Mouse (Mus musculus) layer of hippocampus, adult 9-10 months (tissue): ENCODE measurements around the gene Med11.
A peak's percentile ranks its signal among the peaks of the same experiment; 100 is the strongest.
"Not testable (repeated sequence)": the region's sequence is repeated elsewhere in the genome, so short reads cannot be mapped to it uniquely, and the experiment has no call there.

ENCODE experiments used
- DNase-seq: peaks from one replicate; pipeline ENCODE4 v3.0.0; 2022; ENCODE audit warnings: low spot score

The Med11 gene

DNA sequence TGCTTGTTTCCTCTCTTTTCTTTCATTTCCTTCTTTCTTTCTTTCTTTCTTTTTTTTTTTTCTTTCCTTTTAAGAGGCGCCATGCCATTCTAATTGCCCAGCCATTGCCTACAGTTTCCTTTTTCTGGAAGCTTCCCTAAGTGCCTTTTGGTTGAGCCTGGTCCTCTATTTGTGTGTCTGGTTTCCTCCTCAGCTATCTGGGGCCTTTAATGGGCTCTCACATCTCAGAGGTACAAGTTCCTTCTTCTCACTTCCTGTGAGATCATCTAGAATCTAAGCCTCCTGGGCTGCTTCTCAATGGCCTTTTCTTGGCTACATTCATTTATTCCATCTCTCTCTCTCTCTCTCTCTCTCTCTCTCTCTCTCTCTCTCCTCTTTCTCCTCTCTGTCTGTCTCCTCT, 4.3 kb upstream of the Med11 start:
- DNase-seq: no peak

DNA sequence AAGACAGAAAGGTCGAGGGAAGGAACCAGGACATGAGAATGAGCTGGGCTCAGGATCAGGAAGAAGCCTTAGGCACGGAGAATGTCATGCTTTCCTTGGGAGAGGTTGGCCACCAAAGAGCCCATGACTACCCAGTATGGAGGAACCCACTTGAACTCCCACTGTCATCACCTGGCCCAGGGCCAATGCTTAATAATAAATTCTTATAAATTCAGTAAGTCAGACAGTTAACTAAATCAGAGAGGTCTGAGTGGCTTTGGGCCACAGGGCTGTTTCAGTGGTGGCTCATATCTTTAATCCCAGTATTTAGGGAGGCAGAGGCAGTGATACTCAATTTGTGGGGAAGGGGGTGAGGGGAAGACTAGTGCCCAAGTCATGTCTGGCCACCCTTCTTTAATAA, 793 bp upstream of the Med11 start:
- no peak for DNase-seq

DNA sequence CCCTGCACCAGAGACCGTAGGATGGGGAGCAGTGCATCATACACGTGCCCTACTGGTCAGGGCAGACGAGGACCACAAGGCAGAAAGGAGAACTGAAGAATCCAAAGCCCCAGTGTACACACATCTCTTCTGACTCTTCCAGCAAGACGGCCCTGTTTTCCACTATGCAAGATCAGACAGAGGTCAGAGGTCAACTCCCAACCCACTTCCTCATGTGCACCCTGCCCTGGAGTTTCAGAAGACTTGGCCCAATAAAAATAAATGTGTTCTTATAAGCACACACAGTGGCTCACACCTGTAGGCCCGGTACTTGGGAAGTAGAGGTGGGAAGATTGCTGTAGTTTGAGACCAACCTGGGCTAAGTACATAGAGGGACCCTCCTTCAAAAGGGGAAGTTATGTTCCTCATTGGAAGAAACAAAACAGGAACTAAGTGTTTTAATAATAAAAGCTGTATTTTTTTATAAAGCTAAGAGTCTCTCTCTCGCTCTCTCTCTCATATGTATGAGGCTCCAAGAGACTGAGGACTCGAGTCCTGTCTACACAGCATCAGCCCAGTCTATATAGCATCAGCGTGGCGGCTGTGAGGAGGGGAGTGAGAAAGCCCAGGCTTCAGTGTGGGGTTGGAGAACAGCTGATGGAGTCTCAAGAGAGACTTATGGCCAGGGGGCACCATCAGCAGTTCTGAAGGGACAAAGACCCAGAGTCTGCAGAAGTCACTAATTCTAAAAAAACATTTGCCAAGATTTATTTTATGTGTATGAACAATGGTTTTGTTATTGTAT, 1.7 kb downstream of the Med11 start:
- no peak for DNase-seq

GRCm38 (mm10) chr11:70458688-70459600, 7.2 kb downstream of the Med11 start, which contains the start of gene Zmynd15:
Zmynd15 (plus strand) TSS chr11:70459433.
- DNase-seq: no peak

- DNase-seq: no peak
Observed at GRCm38 (mm10) chr11:70459601-70460101, 7.9 kb downstream of the Med11 start, which contains the start of gene Cxcl16. Cxcl16 (minus strand) TSS chr11:70459984.

DNA sequence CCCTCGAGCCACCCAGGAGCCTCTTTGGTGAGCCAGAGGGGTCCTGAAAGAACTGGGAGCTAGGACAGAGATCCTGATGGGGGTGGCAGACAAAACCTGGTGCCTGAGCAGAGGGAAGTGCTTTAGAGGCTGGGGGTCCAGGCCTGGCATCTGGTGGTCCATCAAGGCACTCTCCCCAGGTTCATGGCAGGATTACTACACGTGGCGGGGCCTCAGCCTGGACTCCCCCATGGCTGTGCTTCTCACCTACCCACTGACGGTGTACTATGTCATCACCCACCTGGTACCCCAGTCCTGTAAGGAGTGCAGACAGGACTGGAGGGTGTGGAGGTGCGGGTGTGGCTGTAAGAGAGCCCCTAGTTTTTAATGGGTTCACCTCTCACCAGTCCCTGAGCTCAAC, 12.3 kb downstream of the Med11 start:
- DNase-seq: no peak

DNA sequence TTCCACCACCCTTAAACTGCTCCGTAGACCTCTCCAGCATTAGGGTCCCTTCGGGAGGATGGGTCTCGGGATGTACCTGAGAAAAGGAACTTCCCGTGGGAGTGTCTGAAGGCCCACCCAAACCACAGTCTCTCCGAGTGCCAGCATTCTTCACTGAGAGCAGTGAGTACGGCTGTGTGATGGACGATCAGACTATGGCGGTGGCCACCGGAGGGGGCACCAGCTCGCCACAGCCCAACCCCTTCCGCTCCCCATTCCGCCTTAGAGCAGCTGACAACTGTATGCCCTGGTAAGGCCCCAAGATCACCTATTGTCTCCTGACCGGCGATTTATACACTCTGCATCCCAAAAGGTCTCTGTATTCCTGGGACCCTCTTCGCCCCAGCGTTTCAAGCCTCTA, 13.5 kb downstream of the Med11 start:
- DNase-seq: no peak

DNA sequence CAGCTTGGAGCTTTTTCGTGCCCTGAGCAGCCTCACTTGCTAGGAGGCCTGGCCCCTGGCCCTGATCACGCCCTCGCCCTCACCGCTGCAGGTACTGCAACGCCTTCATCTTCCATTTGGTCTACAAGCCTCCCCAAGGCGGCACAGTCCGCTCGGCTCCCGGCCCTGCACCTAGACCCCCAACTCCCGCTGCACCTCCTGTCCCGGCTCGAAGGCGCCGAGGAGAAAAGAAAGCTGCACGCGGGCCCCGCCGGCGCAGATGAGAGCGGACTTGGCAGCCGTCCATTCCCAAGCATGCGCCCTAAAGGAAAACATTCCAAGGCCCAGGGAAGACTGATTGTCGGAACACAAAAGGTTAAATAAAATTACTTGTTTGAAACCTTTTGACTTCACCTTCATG, 14.1 kb downstream of the Med11 start:
- no peak for DNase-seq

GRCm38 (mm10) chr11:70467902-70468619, 16.3 kb downstream of the Med11 start:
- DNase-seq: no peak

DNA sequence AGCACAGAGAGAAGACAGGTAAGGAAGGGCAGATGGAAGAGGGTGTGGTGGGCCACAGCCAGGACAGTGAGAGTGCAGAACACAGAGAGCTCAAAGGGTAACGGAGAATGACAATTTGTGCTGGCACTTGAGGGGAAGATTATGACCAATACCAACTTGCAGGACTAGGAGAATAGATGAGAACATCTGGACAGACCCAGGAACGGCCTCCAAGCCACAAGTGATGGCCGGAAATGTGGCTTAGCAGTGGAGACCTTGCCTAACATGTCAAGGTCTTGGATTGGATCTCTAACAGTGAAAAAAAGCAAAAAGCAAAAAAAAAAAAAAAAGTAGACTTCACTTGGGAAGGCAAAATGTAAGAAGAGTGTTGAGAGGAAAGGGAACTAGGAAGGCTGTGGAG, 18.0 kb downstream of the Med11 start:
- no peak for DNase-seq

DNA sequence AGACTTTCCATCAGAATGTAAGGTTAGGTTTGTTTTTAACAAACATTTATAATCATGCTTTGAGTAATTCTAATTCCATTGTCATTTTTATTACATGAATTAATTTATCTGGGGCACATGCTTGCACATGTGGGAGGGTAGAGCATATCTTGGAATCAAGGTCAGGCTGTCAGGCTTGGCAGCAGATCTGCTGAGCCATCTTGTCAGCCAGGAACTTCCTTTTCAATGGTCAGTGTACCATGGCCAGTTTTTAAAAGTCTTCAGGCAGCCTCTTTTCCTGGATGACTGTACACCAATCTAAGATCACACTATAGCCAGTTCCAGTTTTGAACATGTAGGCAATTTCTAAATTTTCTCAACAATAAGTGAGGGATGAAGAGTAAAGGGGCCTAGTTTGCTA, 21.0 kb downstream of the Med11 start:
- DNase-seq: no peak

DNA sequence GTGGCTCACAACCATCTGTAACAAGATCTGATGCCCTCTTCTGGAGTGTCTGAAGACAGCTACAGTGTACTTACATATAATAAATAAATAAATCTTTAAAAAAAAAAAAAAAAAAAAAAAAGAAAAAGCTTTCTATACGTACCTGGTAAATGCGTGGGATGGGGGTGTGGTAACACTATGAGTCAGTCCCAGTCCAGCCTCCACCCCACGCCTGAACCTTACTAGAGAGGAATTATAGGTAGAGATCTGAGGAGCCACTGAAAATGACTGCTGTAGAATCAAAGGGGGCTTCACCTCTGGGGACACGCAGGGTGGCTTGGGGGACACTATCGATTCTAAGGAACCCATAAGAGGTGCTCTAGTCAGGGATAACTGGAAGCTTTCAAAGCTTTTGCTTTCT, 21.6 kb downstream of the Med11 start:
- not testable (repeated sequence) for DNase-seq

GRCm38 (mm10) chr11:70474872-70475534, 23.3 kb downstream of the Med11 start:
- DNase-seq: no peak

GRCm38 (mm10) chr11:70485498-70485897, 33.8 kb downstream of the Med11 start:
- no peak for DNase-seq

DNA sequence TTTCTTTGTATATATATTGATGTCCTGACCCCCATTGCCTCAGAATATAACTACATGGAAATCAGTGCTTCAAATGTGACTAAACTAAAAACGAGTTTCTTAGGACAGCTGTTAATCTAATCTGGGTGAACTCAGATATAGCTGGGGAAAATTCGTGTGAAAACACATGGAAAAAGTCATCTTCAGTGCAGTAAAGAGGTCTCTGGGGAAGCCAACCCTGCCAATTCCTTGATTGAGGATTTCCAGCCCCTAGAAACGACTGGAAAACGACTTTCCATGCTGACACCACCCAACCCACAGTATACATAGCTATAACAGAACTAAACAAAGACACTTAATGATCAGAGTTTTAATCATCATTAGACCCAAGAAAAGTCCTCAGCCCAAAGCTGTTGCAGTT, 36.1 kb downstream of the Med11 start:
- DNase-seq: no peak

- no peak for DNase-seq
Observed at GRCm38 (mm10) chr11:70489138-70489537, 37.4 kb downstream of the Med11 start.

GRCm38 (mm10) chr11:70489684-70490083, 38.0 kb downstream of the Med11 start:
- DNase-seq: peak; percentile 20

- DNase-seq: no peak
Observed at GRCm38 (mm10) chr11:70499566-70500475, 48.1 kb downstream of the Med11 start.

- DNase-seq: no peak
Observed at GRCm38 (mm10) chr11:70500476-70500812, 48.7 kb downstream of the Med11 start.

GRCm38 (mm10) chr11:70502018-70502417, 50.3 kb downstream of the Med11 start:
- no peak for DNase-seq
